Mouse (Mus musculus): ENCODE measurements around the gene Mt1. TPM values are rescaled to one million over a fixed set of nuclear protein-coding genes. Genes with fewer than 3 reads are reported as not detected.
"Not testable (repeated sequence)": the region's sequence is repeated elsewhere in the genome, so short reads cannot be mapped to it uniquely, and the experiment has no call there.

The Mt1 gene
- total RNA-seq (2022): 1,000 to 10,000 TPM in 1 of 4 experiments, 100 to 1,000 TPM in 3; 351 to 1,100 (median 605) TPM

GRCm38 (mm10) chr8:94178857-94179712, at the start of gene Mt1:
Gene Mt1, plus strand, starts transcription at chr8:94179082.
- peak; percentile 91 to 92 for DNase-seq (ENCODE audit: low spot score in 2 of 2)

- DNase-seq (ENCODE audit: low spot score in 2 of 2): no peak
These were observed 49.6 kb upstream of the Mt1 start for GRCm38 (mm10) chr8:94129133-94129789.

GRCm38 (mm10) chr8:94130126-94130525, 48.8 kb upstream of the Mt1 start:
- DNase-seq (ENCODE audit: low spot score in 2 of 2): peak in 1 of 2 experiments; percentile 28

DNA sequence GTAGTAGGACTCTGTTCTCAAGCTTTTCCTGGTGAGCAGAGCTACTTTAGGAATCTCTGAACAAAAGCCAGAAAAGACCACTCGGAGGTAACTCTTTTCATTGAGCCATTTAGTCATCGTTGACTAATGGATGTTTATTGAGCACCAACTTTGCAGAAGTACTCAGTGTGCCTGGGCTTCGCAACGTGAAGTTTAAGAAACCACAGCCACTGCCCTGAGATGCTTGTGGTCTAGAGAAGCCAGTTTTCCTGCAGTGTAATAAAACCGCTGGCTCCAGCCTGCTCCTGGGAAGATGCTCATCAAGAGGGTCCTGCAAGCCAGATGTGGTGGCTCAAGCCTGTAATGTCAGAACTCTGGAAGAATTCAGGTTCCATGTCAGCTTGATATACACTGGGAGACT, 46.8 kb upstream of the Mt1 start:
- DNase-seq (ENCODE audit: low spot score in 2 of 2): no peak

- not testable (repeated sequence) for DNase-seq (ENCODE audit: low spot score in 2 of 2)
These were observed 44.3 kb upstream of the Mt1 start for GRCm38 (mm10) chr8:94134601-94135000.

DNA sequence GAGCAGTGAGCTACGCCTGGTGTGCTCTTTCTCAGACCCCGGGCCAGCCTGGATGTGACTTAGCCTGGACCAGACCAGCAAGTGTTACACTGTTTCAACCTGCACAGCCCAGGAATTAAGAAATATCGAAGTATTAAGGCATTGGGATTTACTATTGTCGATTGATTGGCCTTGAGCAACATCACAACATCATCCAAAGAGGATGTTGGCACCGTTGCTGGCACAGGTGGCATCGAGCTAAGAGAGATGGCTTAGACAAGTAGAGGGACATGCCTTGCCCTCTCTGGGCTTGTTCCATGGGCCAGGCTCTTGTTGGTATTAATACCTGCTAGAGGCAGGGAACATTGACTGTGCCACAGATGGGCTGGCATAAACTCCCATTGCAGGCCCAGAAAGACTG, 43.3 kb upstream of the Mt1 start:
- DNase-seq (ENCODE audit: low spot score in 2 of 2): no peak

GRCm38 (mm10) chr8:94136192-94136591, 42.7 kb upstream of the Mt1 start:
- no peak for DNase-seq (ENCODE audit: low spot score in 2 of 2)

GRCm38 (mm10) chr8:94136933-94137332, 41.9 kb upstream of the Mt1 start, which contains the start of gene Mt4:
Gene Mt4, plus strand, starts transcription at chr8:94137197.
- no peak for DNase-seq (ENCODE audit: low spot score in 2 of 2)

DNA sequence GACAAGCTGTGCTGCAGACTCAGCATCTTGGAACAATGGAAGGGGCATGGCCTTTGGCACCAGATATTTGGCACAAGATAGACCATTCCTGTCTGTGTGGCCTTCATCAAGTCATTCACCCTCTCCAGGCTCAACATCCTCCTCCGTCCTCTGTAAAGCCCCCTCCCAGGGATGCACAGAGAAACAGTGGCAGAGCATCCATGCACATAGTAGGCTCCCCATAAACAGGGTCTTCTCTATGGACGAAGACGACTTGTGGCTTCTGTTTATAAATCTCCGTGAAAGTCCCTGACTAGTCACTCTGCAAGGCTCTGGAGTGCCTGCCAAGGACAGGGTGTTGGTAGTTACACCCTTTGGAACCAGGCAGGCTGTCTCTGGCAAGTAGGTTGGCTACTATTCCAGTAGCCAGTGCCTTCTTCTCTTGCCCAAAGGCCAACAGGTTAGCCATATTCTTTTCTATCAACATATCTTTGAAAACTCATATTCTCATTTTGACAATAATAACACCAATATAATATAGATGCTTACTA, 38.6 kb upstream of the Mt1 start:
- no peak for DNase-seq (ENCODE audit: low spot score in 2 of 2)

DNA sequence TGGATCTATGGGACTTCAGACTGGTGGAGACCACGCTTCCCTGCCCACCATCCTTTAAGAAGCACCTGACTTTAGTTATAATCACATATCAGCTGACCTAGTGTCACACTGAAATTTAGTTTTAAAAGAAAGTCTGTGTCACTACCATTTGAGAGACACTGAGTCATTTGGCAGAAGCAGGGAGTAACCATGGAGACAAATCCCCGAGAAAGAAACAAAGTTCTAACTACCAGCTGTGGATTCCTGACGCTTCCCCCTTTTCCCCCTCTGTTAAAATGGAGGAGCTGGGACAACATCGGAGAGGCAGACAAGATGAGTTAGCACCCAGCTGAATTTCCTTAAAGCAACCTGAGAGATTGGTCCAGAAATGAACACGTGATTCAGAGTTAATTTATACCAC, 30.6 kb upstream of the Mt1 start:
- peak in 1 of 2 experiments; percentile 40 for DNase-seq (ENCODE audit: low spot score in 2 of 2)

DNA sequence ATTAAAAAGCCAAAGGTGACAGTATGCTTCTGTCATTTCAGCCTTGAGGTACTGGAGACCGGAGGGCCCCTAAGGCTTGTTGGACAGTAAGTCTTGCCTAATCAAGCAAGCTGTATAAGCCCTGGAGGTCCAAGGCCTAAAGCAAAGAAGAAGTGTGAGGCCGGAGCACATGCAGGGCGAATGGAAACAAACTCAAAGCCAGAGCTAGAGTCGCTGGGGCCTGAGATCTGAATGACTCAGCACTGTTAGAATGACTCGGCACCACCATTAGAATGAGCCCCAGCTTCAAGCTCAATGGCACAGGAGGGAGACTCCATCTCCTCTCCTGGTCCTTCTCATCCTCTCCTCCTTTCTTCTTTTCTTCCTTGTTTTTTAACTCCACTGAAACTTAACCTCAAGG, 28.0 kb upstream of the Mt1 start:
- DNase-seq (ENCODE audit: low spot score in 2 of 2): no peak

GRCm38 (mm10) chr8:94152513-94153300, 26.2 kb upstream of the Mt1 start, which contains the start of gene Mt3:
Gene Mt3, plus strand, starts transcription at chr8:94152607.
- DNase-seq (ENCODE audit: low spot score in 2 of 2): peak; percentile 84 to 89

GRCm38 (mm10) chr8:94153451-94153850, 25.4 kb upstream of the Mt1 start:
- peak in 1 of 2 experiments; percentile 42 for DNase-seq (ENCODE audit: low spot score in 2 of 2)

GRCm38 (mm10) chr8:94154537-94154936, 24.3 kb upstream of the Mt1 start:
- peak in 1 of 2 experiments; percentile 60 for DNase-seq (ENCODE audit: low spot score in 2 of 2)

DNA sequence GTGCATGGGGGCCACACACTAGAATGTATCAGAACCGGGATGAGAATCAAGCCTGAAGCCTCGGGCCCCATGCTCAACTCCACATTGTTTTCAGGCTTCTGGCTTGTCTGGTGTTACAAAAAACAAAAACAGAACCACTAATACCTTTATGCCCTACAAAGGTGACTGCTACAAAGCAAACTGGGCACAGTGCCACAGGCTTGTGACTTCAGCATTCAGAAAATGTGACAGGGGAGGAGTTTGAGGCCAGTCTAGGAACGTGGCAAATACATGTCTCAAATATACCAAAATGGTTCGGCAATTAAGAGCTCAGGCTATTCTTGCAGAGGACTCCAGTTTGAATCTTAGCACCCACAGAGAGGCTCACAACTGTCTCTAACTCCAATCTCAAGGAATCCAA, 22.8 kb upstream of the Mt1 start:
- no peak for DNase-seq (ENCODE audit: low spot score in 2 of 2)

GRCm38 (mm10) chr8:94165772-94166171, 13.1 kb upstream of the Mt1 start:
- DNase-seq (ENCODE audit: low spot score in 2 of 2): not testable (repeated sequence)

GRCm38 (mm10) chr8:94167244-94167643, 11.6 kb upstream of the Mt1 start:
- peak; percentile 85 to 97 for DNase-seq (ENCODE audit: low spot score in 2 of 2)

- no peak for DNase-seq (ENCODE audit: low spot score in 2 of 2)
These were observed 9.3 kb upstream of the Mt1 start for GRCm38 (mm10) chr8:94169547-94169946.

GRCm38 (mm10) chr8:94171321-94171755, 7.5 kb upstream of the Mt1 start:
- DNase-seq (ENCODE audit: low spot score in 2 of 2): peak in 1 of 2 experiments; percentile 43

- peak; percentile 71 to 76 for DNase-seq (ENCODE audit: low spot score in 2 of 2)
These were observed 6.6 kb upstream of the Mt1 start, which contains the start of gene Mt2 for GRCm38 (mm10) chr8:94172075-94172808. Gene Mt2, plus strand, starts transcription at chr8:94172664.

Measured in layer of hippocampus, adult 8-10 months (tissue).